Mouse (Mus musculus) gastrocnemius, adult 18-20 months (tissue): ENCODE measurements around the gene Olfr1276. TPM values are rescaled to one million over a fixed set of nuclear protein-coding genes. Genes with fewer than 3 reads are reported as not detected.

ENCODE experiments used
- DNase-seq: peaks from one replicate; pipeline ENCODE4 v3.0.0; 2021; ENCODE audit warnings: low spot score
- long read RNA-seq, 2 experiments: library from polyadenylated mRNA; stranded (forward); transcript quantifications; one replicate each; pipeline ENCODE4 v2.0.0; 2021
- total RNA-seq, 2 experiments: library from RNA; stranded (reverse); gene quantifications; 2 replicates each; pipeline ENCODE4 v1.2.3; 2021

The Olfr1276 gene
- not detected for total RNA-seq
- long read RNA-seq, experiment 1 = 0 reads
- long read RNA-seq, experiment 2 = 0 reads

GRCm38 (mm10) chr2:111254216-111254615 lies at the start of gene Olfr1276:
Gene Olfr1276 (plus strand): TSS chr2:111254516.
- no peak for DNase-seq

GRCm38 (mm10) chr2:111229502-111229901 lies 24.8 kb upstream of the Olfr1276 start, which contains the start of gene 4930430A15Rik:
Gene 4930430A15Rik (minus strand): TSS chr2:111229602.
- DNase-seq = no peak

GRCm38 (mm10) chr2:111235186-111235585 lies 19.1 kb upstream of the Olfr1276 start, which contains the start of gene Olfr1275:
Gene Olfr1275 (minus strand): TSS chr2:111235286.
- no peak for DNase-seq

GRCm38 (mm10) chr2:111274006-111274405 lies 19.7 kb downstream of the Olfr1276 start, which contains the start of gene Olfr1277:
Gene Olfr1277 (minus strand): TSS chr2:111274106.
- DNase-seq = no peak

GRCm38 (mm10) chr2:111289836-111290235 lies 35.5 kb downstream of the Olfr1276 start, which contains the start of gene Olfr1278:
Gene Olfr1278 (plus strand): TSS chr2:111290136.
- DNase-seq = no peak

GRCm38 (mm10) chr2:111298541-111298940 lies 44.2 kb downstream of the Olfr1276 start:
- no peak for DNase-seq

GRCm38 (mm10) chr2:111300374-111300773 lies 46.1 kb downstream of the Olfr1276 start, which contains the start of gene Olfr1279:
Gene Olfr1279 (plus strand): TSS chr2:111300635.
- DNase-seq = no peak

Other genes starting within 250 kb of the Olfr1276 start
- not detected for gene Gm13941, start 148.5 kb upstream of the Olfr1276 start, total RNA-seq
- gene Gm15130, start 101.6 kb upstream of the Olfr1276 start, total RNA-seq = not detected
- gene 4930430A15Rik, start 24.9 kb upstream of the Olfr1276 start, total RNA-seq = not detected
- not detected for gene Olfr1275, start 19.2 kb upstream of the Olfr1276 start, total RNA-seq
- gene Olfr1277, start 19.6 kb downstream of the Olfr1276 start, total RNA-seq = not detected
- not detected for gene Olfr1278, start 35.6 kb downstream of the Olfr1276 start, total RNA-seq
- gene Olfr1279, start 46.1 kb downstream of the Olfr1276 start, total RNA-seq = not detected
- gene Olfr1280, start 59.5 kb downstream of the Olfr1276 start, total RNA-seq = not detected
- gene Olfr1281, start 72.0 kb downstream of the Olfr1276 start, total RNA-seq = not detected
- gene Olfr1282, start 81.6 kb downstream of the Olfr1276 start, total RNA-seq = not detected
- gene Olfr1283, start 112.3 kb downstream of the Olfr1276 start, total RNA-seq = not detected
- gene Olfr1284, start 121.0 kb downstream of the Olfr1276 start, total RNA-seq = not detected
- gene Olfr1286, start 168.6 kb downstream of the Olfr1276 start, total RNA-seq = not detected
- gene Olfr1287, start 194.6 kb downstream of the Olfr1276 start, total RNA-seq = not detected
- gene Olfr1288, start 219.6 kb downstream of the Olfr1276 start, total RNA-seq = not detected
- gene Olfr1289, start 226.3 kb downstream of the Olfr1276 start, total RNA-seq = not detected
- not detected for gene Olfr1290, start 239.3 kb downstream of the Olfr1276 start, total RNA-seq
- not detected for gene Olfr1291-ps1, start 242.7 kb downstream of the Olfr1276 start, total RNA-seq